Mouse (Mus musculus) forebrain, embryonic 14.5 days (tissue): ENCODE results near the gene Sdf2. TPM values are rescaled to one million over a fixed set of nuclear protein-coding genes. Genes with fewer than 3 reads are reported as not detected.

Experiments
- polyA plus RNA-seq: library from polyadenylated mRNA; unstranded; fragments of >200 nt; fragmentation: Nextera tagmentation; extraction: Ambion mirVana; gene quantifications from 2 replicates; pipeline ENCODE4 v1.2.1, GENCODE M21; 2014

Gene Sdf2
- polyA plus RNA-seq, 1 experiment from 2014 or later: 90.2 TPM

Other genes starting within 250 kb of the Sdf2 start
- 36.6 and 38.8 TPM in 2 replicates for gene Dhrs13, start 213.5 kb upstream of the Sdf2 start, polyA plus RNA-seq
- gene Flot2, start 207.8 kb upstream of the Sdf2 start, polyA plus RNA-seq: 56.2 and 64.6 TPM in 2 replicates
- gene Eral1, start 165.4 kb upstream of the Sdf2 start, polyA plus RNA-seq: 36.8 and 40.2 TPM in 2 replicates
- gene Fam222b, start 151.1 kb upstream of the Sdf2 start, polyA plus RNA-seq: 22.3 and 23.9 TPM in 2 replicates
- 79.2 and 82.6 TPM in 2 replicates for gene Traf4, start 80.2 kb upstream of the Sdf2 start, polyA plus RNA-seq
- gene Nek8, start 69.1 kb upstream of the Sdf2 start, polyA plus RNA-seq: 4.6 and 5.5 TPM in 2 replicates
- gene Tlcd1, start 69.0 kb upstream of the Sdf2 start, polyA plus RNA-seq: 4.4 and 4.5 TPM in 2 replicates
- 1,011 and 1,206 TPM in 2 replicates for gene Rpl23a, start 62.2 kb upstream of the Sdf2 start, polyA plus RNA-seq
- 48.1 and 48.2 TPM in 2 replicates for gene Rab34, start 57.3 kb upstream of the Sdf2 start, polyA plus RNA-seq
- gene Proca1, start 52.4 kb upstream of the Sdf2 start, polyA plus RNA-seq: 0.55 and 0.73 TPM in 2 replicates
- 17.7 and 21.7 TPM in 2 replicates for gene Supt6, start 241 bp downstream of the Sdf2 start, polyA plus RNA-seq
- gene 2610507B11Rik, start 16.0 kb downstream of the Sdf2 start, polyA plus RNA-seq: 49.4 and 56.0 TPM in 2 replicates
- 0.19 and 0.43 TPM in 2 replicates for gene BC030499, start 45.1 kb downstream of the Sdf2 start, polyA plus RNA-seq
- 21.5 and 25.4 TPM in 2 replicates for gene Spag5, start 55.8 kb downstream of the Sdf2 start, polyA plus RNA-seq
- gene Aldoc, start 77.2 kb downstream of the Sdf2 start, polyA plus RNA-seq: 161 and 167 TPM in 2 replicates
- gene Pigs, start 82.7 kb downstream of the Sdf2 start, polyA plus RNA-seq: 46.8 and 51.0 TPM in 2 replicates
- 72.5 and 73.8 TPM in 2 replicates for gene Unc119, start 97.7 kb downstream of the Sdf2 start, polyA plus RNA-seq
- gene Foxn1, start 140.8 kb downstream of the Sdf2 start, polyA plus RNA-seq: not detected in 2 replicates
- not detected in 2 replicates for gene Slc13a2, start 176.5 kb downstream of the Sdf2 start, polyA plus RNA-seq
- gene Slc46a1, start 220.0 kb downstream of the Sdf2 start, polyA plus RNA-seq: 18.4 and 19.2 TPM in 2 replicates